Comparison of ENCODE assay signal across 17 mouse cellular contexts in the genomic region with DNA sequence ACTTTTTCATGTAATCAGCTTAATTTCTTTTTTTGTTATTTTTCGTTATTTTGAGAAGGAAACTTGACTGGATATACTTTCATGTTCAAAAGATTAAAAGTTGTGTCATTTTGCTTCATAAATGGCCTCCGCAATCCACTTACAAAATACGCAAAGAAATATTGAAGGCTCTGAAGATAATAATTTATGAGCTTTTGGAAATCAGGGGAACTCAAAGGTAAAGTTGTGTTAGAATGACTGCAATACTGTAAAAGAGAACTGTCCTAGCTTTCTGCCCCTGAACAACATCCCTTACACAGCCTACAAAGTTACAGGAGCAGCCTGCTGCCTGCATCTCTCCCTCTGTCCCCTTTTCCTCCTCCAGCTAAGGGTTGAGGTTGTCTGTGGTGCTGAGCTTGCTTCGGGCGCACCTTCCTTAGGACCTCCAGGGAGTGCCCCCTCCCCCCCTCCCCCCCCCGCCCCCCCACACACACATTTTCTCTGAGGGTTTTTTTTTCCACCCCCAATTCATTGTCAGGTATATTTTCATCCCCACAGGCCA.
A peak's percentile ranks its signal among the peaks of the same experiment; 100 is the strongest.
DNase-seq lines count a peak whose midpoint lies in the region; ATAC-seq and TF ChIP-seq lines count a peak whose summit lies in the region.
"Had no signal": no experiment of that assay in that cellular context is flagged by ENCODE, and none has a peak within 500 bp of the region (broad histone marks: within the 10 kb centered on the region; RNA-seq: fewer than 3 reads in every experiment).

No protein-coding gene starts in this region.

- DNase-seq in kidney, adult 2 months, result no peak
- no peak for DNase-seq in thymus, postnatal 14 days
- DNase-seq: heart, adult 11 months; heart, postnatal 10 days; kidney, postnatal 36 days; lung, adult 18-20 months; right cerebral cortex, postnatal 25 days; thymus, postnatal 25 days had no signal

- peak overlapping the region; percentile 97; the same call in 1 of the 2 replicates for H3K27ac ChIP-seq in kidney, embryonic 14.5 days (ENCODE audit: low read depth, low read length)
- no peak overlapping the region for H3K27ac ChIP-seq in kidney, adult 2 months (ENCODE audit: insufficient read depth, low read depth, low read length)
- H3K27ac ChIP-seq in embryonic facial prominence, embryonic 12.5 days, result no peak overlapping the region
- H3K27ac ChIP-seq in hindbrain, embryonic 12.5 days, result peak overlapping the region; percentile 95; the same call in 1 of the 2 replicates
- peak overlapping the region; percentile 98 for H3K27ac ChIP-seq in neural tube, embryonic 13.5 days (replicated peaks)
- H3K27ac ChIP-seq in liver, embryonic 12.5 days, result no peak overlapping the region
- H3K27ac ChIP-seq: forebrain, embryonic 13.5 days; limb, embryonic 13.5 days had no signal

- TF ChIP-seq CTCF in kidney, adult 2 months (conservative IDR thresholded peaks at IDR 0.05; ENCODE audit: insufficient read depth, insufficient read length, low read depth, low read length), result no peak

- 0 out of 2 replicates have a peak, but pooled peaks cover 5% of the 10 kb centered on the region for H3K4me1 ChIP-seq in kidney, embryonic 14.5 days (ENCODE audit: control insufficient read depth, insufficient read depth, low read length)
- H3K4me1 ChIP-seq in kidney, adult 2 months (ENCODE audit: control insufficient read depth, insufficient read depth, low read length), result no peaks in the 10 kb centered on the region
- peaks cover 9% of the 10 kb centered on the region; the same call in 1 of the 2 replicates for H3K4me1 ChIP-seq in embryonic facial prominence, embryonic 12.5 days
- H3K4me1 ChIP-seq in hindbrain, embryonic 12.5 days, result peaks cover 23% of the 10 kb centered on the region
- peaks cover 35% of the 10 kb centered on the region for H3K4me1 ChIP-seq in neural tube, embryonic 13.5 days (replicated peaks)
- peaks cover 6% of the 10 kb centered on the region; the same call in 1 of the 2 replicates for H3K4me1 ChIP-seq in liver, embryonic 12.5 days

- WGBS in kidney, embryonic 14.5 days, result 23% methylated on average over 5 of the region's 6 CpGs
- 66% methylated on average over 5 of the region's 6 CpGs for WGBS in kidney, adult 2 months
- 15% methylated on average over 5 of the region's 6 CpGs for WGBS in embryonic facial prominence, embryonic 12.5 days
- 32% methylated on average over 5 of the region's 6 CpGs for WGBS in hindbrain, embryonic 12.5 days
- WGBS in neural tube, embryonic 13.5 days, result 20% methylated on average over 5 of the region's 6 CpGs
- WGBS in liver, embryonic 12.5 days (ENCODE audit: insufficient replicate concordance), result 48% methylated on average over 3 of the region's 6 CpGs

- no peak for TF ChIP-seq POLR2A in kidney, adult 2 months (IDR thresholded peaks at IDR 0.05; ENCODE audit: low read depth, low read length)

- peak overlapping the region; percentile 49; the same call in 1 of the 2 replicates for H3K4me3 ChIP-seq in kidney, embryonic 14.5 days (ENCODE audit: low read length)
- no peak overlapping the region for H3K4me3 ChIP-seq in kidney, adult 2 months (ENCODE audit: insufficient read depth, low read depth, low read length)
- H3K4me3 ChIP-seq in embryonic facial prominence, embryonic 12.5 days, result no peak overlapping the region
- H3K4me3 ChIP-seq in hindbrain, embryonic 12.5 days, result no peak overlapping the region
- H3K4me3 ChIP-seq in neural tube, embryonic 13.5 days, result no peak overlapping the region
- no peak overlapping the region for H3K4me3 ChIP-seq in liver, embryonic 12.5 days
- H3K4me3 ChIP-seq: forebrain, embryonic 13.5 days; limb, embryonic 13.5 days had no signal

- H3K36me3 ChIP-seq in kidney, embryonic 14.5 days (ENCODE audit: control insufficient read depth, insufficient read depth, low read length), result no peaks in the 10 kb centered on the region
- no peaks in the 10 kb centered on the region for H3K36me3 ChIP-seq in kidney, adult 2 months (ENCODE audit: control insufficient read depth, insufficient read depth, low read length)
- no peaks in the 10 kb centered on the region for H3K36me3 ChIP-seq in embryonic facial prominence, embryonic 12.5 days
- no peaks in the 10 kb centered on the region for H3K36me3 ChIP-seq in hindbrain, embryonic 12.5 days
- H3K36me3 ChIP-seq in neural tube, embryonic 13.5 days, result no peaks in the 10 kb centered on the region
- no peaks in the 10 kb centered on the region for H3K36me3 ChIP-seq in liver, embryonic 12.5 days
- H3K36me3 ChIP-seq: limb, embryonic 13.5 days had no signal

- H3K4me2 ChIP-seq in kidney, embryonic 14.5 days (replicated peaks; ENCODE audit: low read depth, low read length), result peak overlapping the region; percentile 90
- peak overlapping the region; percentile 77; the same call in 1 of the 2 replicates for H3K4me2 ChIP-seq in embryonic facial prominence, embryonic 12.5 days (replicated peaks)
- H3K4me2 ChIP-seq in hindbrain, embryonic 12.5 days (replicated peaks), result peak overlapping the region; percentile 89; the same call in 1 of the 2 replicates
- H3K4me2 ChIP-seq in neural tube, embryonic 13.5 days, result peak overlapping the region; percentile 94
- no peak overlapping the region for H3K4me2 ChIP-seq in liver, embryonic 12.5 days
- H3K4me2 ChIP-seq: forebrain, embryonic 13.5 days; limb, embryonic 13.5 days had no signal

- no peak for ATAC-seq in kidney, embryonic 14.5 days (ENCODE audit: low FRiP score, low TSS enrichment)
- ATAC-seq in embryonic facial prominence, embryonic 12.5 days (ENCODE audit: insufficient number of reproducible peaks, insufficient read depth, low FRiP score, low TSS enrichment), result no peak
- ATAC-seq in hindbrain, embryonic 12.5 days (ENCODE audit: low FRiP score), result no peak
- ATAC-seq in neural tube, embryonic 13.5 days (ENCODE audit: low read depth), result no peak
- no peak for ATAC-seq in liver, embryonic 12.5 days
- ATAC-seq: activated CD4-positive, CD25-positive, alpha-beta regulatory T cell, adult 4 months; forebrain, embryonic 13.5 days had no signal

- peak overlapping the region; percentile 89; the same call in 1 of the 2 replicates for H3K9ac ChIP-seq in kidney, embryonic 14.5 days (ENCODE audit: low read depth, low read length)
- H3K9ac ChIP-seq in embryonic facial prominence, embryonic 12.5 days, result no peak overlapping the region
- H3K9ac ChIP-seq in hindbrain, embryonic 12.5 days, result 0 out of 2 replicates have a peak overlapping the region, but pooled peaks have one; percentile 8
- peak overlapping the region; percentile 85 for H3K9ac ChIP-seq in neural tube, embryonic 13.5 days
- H3K9ac ChIP-seq in liver, embryonic 12.5 days, result no peak overlapping the region
- H3K9ac ChIP-seq: forebrain, embryonic 13.5 days; limb, embryonic 13.5 days had no signal

- H3K27me3 ChIP-seq in kidney, embryonic 14.5 days (ENCODE audit: control insufficient read depth, insufficient read depth, low read length), result no peaks in the 10 kb centered on the region; the same call in 1 of the 2 replicates
- H3K27me3 ChIP-seq in kidney, adult 2 months (replicated peaks; ENCODE audit: control insufficient read depth, insufficient read depth, low read length), result peaks cover under 1% of the 10 kb centered on the region; the same call in 1 of the 2 replicates
- peaks cover 24% of the 10 kb centered on the region; the same call in 1 of the 2 replicates for H3K27me3 ChIP-seq in embryonic facial prominence, embryonic 12.5 days
- H3K27me3 ChIP-seq in hindbrain, embryonic 12.5 days, result peaks cover 7% of the 10 kb centered on the region
- no peaks in the 10 kb centered on the region for H3K27me3 ChIP-seq in neural tube, embryonic 13.5 days
- H3K27me3 ChIP-seq in liver, embryonic 12.5 days (replicated peaks), result peaks cover 46% of the 10 kb centered on the region
- H3K27me3 ChIP-seq: CH12.LX had no signal

- H3K9me3 ChIP-seq in kidney, embryonic 14.5 days (ENCODE audit: control insufficient read depth, low read length), result no peaks in the 10 kb centered on the region
- H3K9me3 ChIP-seq in embryonic facial prominence, embryonic 12.5 days, result no peaks in the 10 kb centered on the region
- H3K9me3 ChIP-seq in hindbrain, embryonic 12.5 days (replicated peaks), result no peaks in the 10 kb centered on the region
- no peaks in the 10 kb centered on the region for H3K9me3 ChIP-seq in neural tube, embryonic 13.5 days
- H3K9me3 ChIP-seq in liver, embryonic 12.5 days (replicated peaks), result no peaks in the 10 kb centered on the region
- H3K9me3 ChIP-seq: forebrain, embryonic 13.5 days; limb, embryonic 13.5 days had no signal

Comparison
In these comparisons a context has a peak if more than half of its experiments do, and no peak if none do; other contexts are left out.
1. H3K27ac ChIP-seq: peak in kidney, embryonic 14.5 days (single experiment), hindbrain, embryonic 12.5 days (single experiment) and neural tube, embryonic 13.5 days (single experiment); none in kidney, adult 2 months (single experiment), embryonic facial prominence, embryonic 12.5 days (single experiment) and liver, embryonic 12.5 days (single experiment).
2. H3K9ac ChIP-seq: peak in kidney, embryonic 14.5 days (single experiment), hindbrain, embryonic 12.5 days (single experiment) and neural tube, embryonic 13.5 days (single experiment); none in embryonic facial prominence, embryonic 12.5 days (single experiment) and liver, embryonic 12.5 days (single experiment).